In the genomic region with DNA sequence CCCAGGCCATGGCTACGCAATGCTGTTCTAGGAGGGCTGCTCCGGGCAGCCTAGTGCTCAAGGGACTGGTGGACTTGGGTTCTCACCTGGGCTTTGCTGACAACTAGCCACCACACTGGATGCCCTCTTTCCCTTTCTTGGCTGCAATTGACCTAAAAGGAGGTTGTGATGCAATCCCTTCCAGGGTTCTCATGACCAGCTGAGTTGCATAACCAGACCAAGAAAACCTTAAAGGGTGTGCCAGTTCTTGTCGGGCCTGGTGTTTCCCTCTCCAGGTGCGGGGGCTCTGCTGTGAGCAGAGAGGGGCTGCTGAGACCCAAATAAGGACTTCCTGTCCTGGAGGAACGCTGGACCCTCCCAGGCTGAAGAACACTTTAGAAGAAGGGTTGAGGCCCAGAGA, we compare ENCODE assay signal across 28 mouse cellular contexts. TPM values are rescaled to one million over a fixed set of nuclear protein-coding genes. Genes with fewer than 3 reads are reported as not detected.
A peak's percentile ranks its signal among the peaks of the same experiment; 100 is the strongest.
DNase-seq lines count a peak whose midpoint lies in the region; ATAC-seq and TF ChIP-seq lines count a peak whose summit lies in the region.
"Had no signal": no experiment of that assay in that cellular context is flagged by ENCODE, and none has a peak within 500 bp of the region (broad histone marks: within the 10 kb centered on the region; RNA-seq: fewer than 3 reads in every experiment).

No protein-coding gene starts in this region.

- H3K27ac ChIP-seq in kidney, embryonic 16.5 days (ENCODE audit: low read length): no peak overlapping the region
- H3K27ac ChIP-seq: forebrain, embryonic 13.5 days; heart, adult 2 months; hindbrain, embryonic 14.5 days; left cerebral cortex, adult 2 months; limb, embryonic 12.5 days; liver, embryonic 12.5 days; neural tube, embryonic 12.5 days had no signal

- 87% methylated on average over 5 of the region's 5 CpGs for WGBS in kidney, embryonic 16.5 days
- 70% methylated on average over 5 of the region's 5 CpGs for WGBS in lung, adult 2 months

- no peaks in the 10 kb centered on the region; the same call in 1 of the 2 replicates for H3K36me3 ChIP-seq in kidney, embryonic 16.5 days (ENCODE audit: insufficient read depth, low read length)
- H3K36me3 ChIP-seq: heart, embryonic 12.5 days; limb, embryonic 12.5 days; neural tube, embryonic 12.5 days had no signal

- no peak for ATAC-seq in kidney, embryonic 16.5 days (ENCODE audit: low FRiP score, low TSS enrichment)
- ATAC-seq in granulocyte monocyte progenitor cell, adult 5-6 weeks (replicated peaks; ENCODE audit: poor library complexity, severe bottlenecking): peak; percentile 85
- ATAC-seq: forebrain, embryonic 13.5 days; liver, embryonic 12.5 days; liver, postnatal 0 days; midbrain, embryonic 16.5 days had no signal

- H3K9ac ChIP-seq in kidney, embryonic 16.5 days (replicated peaks; ENCODE audit: low read length): no peak overlapping the region
- H3K9ac ChIP-seq: forebrain, embryonic 13.5 days; heart, embryonic 12.5 days; hindbrain, embryonic 14.5 days; limb, embryonic 12.5 days; liver, embryonic 12.5 days; liver, postnatal 0 days; neural tube, embryonic 12.5 days had no signal

- no peaks in the 10 kb centered on the region for H3K9me3 ChIP-seq in kidney, embryonic 16.5 days (ENCODE audit: low read length)
- H3K9me3 ChIP-seq: forebrain, embryonic 13.5 days; heart, embryonic 12.5 days; limb, embryonic 12.5 days; liver, embryonic 12.5 days; neural tube, embryonic 12.5 days had no signal

- DNase-seq in kidney, adult 9 months: peak; percentile 49
- peak; percentile 75 for DNase-seq in lung, postnatal 36 days
- no peak for DNase-seq in lung, adult 2 months
- no peak for DNase-seq in adrenal gland, postnatal 10 days
- no peak for DNase-seq in frontal cortex, postnatal 36 days (ENCODE audit: low spot score in 2 of 2)
- DNase-seq: adrenal gland, postnatal 14 days; B cell, adult 2 months; cerebellum, adult 18-20 months; cerebellum, postnatal 25 days; gastrocnemius, postnatal 14 days; heart, adult 2 months; kidney, adult 18-20 months; kidney, postnatal 14 days; liver, postnatal 0 days; thymus, adult 2 months; thymus, postnatal 36 days had no signal

- no peaks in the 10 kb centered on the region for H3K4me1 ChIP-seq in kidney, embryonic 16.5 days (ENCODE audit: insufficient read depth, low read length)
- H3K4me1 ChIP-seq in lung, adult 2 months (ENCODE audit: control insufficient read depth, insufficient read depth, low read length): no peaks in the 10 kb centered on the region
- H3K4me1 ChIP-seq: limb, embryonic 12.5 days had no signal

- TF ChIP-seq CTCF in lung, adult 2 months (IDR thresholded peaks at IDR 0.05; ENCODE audit: insufficient read depth, low read length): no peak

- no peak overlapping the region for H3K4me2 ChIP-seq in kidney, embryonic 16.5 days (replicated peaks; ENCODE audit: low read depth, low read length)
- H3K4me2 ChIP-seq: forebrain, embryonic 13.5 days; heart, embryonic 12.5 days; hindbrain, embryonic 14.5 days; limb, embryonic 12.5 days; liver, embryonic 12.5 days; midbrain, embryonic 11.5 days; neural tube, embryonic 12.5 days had no signal

- no peaks in the 10 kb centered on the region for H3K27me3 ChIP-seq in kidney, embryonic 16.5 days (ENCODE audit: insufficient read depth, low read length)
- H3K27me3 ChIP-seq: forebrain, embryonic 13.5 days; neural tube, embryonic 12.5 days had no signal

- no peak overlapping the region for H3K4me3 ChIP-seq in kidney, embryonic 16.5 days (ENCODE audit: low read length)
- no peak overlapping the region for H3K4me3 ChIP-seq in lung, adult 2 months (replicated peaks; ENCODE audit: extremely low read depth, low read depth, low read length)
- H3K4me3 ChIP-seq: forebrain, embryonic 13.5 days; heart, adult 2 months; heart, embryonic 12.5 days; left cerebral cortex, adult 2 months; limb, embryonic 12.5 days; liver, embryonic 12.5 days; myocyte; neural tube, embryonic 12.5 days had no signal

- TF ChIP-seq POLR2A in lung, adult 2 months (IDR thresholded peaks at IDR 0.05; ENCODE audit: borderline replicate concordance, extremely low read depth, low read depth, low read length): no peak

RNA-seq across cellular contexts. Expression of a gene that starts 10.4 kb away (rescaled TPM):
- 8.7 and 9.4 TPM in 2 replicates for polyA plus RNA-seq in kidney, embryonic 16.5 days (2015; fragmentation: Nextera tagmentation; extraction: Ambion mirVana)
- polyA plus RNA-seq in lung, adult 2 months (2012; rRNA removed): 78.4 and 102 TPM in 2 replicates
- total RNA-seq in granulocyte monocyte progenitor cell, adult 5-6 weeks (2014; fragmentation: Nextera tagmentation): 68.9 and 94.1 TPM in 2 replicates
- 42.2 and 46.7 TPM in 2 replicates for total RNA-seq in granulocyte monocyte progenitor cell, adult 5-6 weeks (2017)
- 10 to 100 TPM; 11.7 to 13.7 TPM for total RNA-seq in adrenal gland, postnatal 10 days (2021)

RNA-seq across cellular contexts. Expression of a gene that starts 27.4 kb away (rescaled TPM):
- 132 and 151 TPM in 2 replicates for polyA plus RNA-seq in kidney, embryonic 16.5 days (2015; fragmentation: Nextera tagmentation; extraction: Ambion mirVana)
- polyA plus RNA-seq in lung, adult 2 months (2012; rRNA removed): 71.7 and 87.8 TPM in 2 replicates
- total RNA-seq in granulocyte monocyte progenitor cell, adult 5-6 weeks (2014; fragmentation: Nextera tagmentation): 64.9 and 73.6 TPM in 2 replicates
- total RNA-seq in granulocyte monocyte progenitor cell, adult 5-6 weeks (2017): 112 and 128 TPM in 2 replicates
- 100 to 1,000 TPM; 124 to 155 TPM for total RNA-seq in adrenal gland, postnatal 10 days (2021)

Comparison
In these comparisons a context has a peak if more than half of its experiments do, and no peak if none do; other contexts are left out.
1. DNase-seq: peak in kidney, adult 9 months (single experiment) and lung, postnatal 36 days (single experiment); none in lung, adult 2 months (single experiment), adrenal gland, postnatal 10 days (single experiment) and frontal cortex, postnatal 36 days (0 of 2).